Mouse (Mus musculus) cerebellum, adult 9-10 months (tissue): ENCODE measurements around the gene Per2.
"Not testable (repeated sequence)": the region's sequence is repeated elsewhere in the genome, so short reads cannot be mapped to it uniquely, and the experiment has no call there.

Source experiments
- DNase-seq: peaks from one replicate; pipeline ENCODE4 v3.0.0; 2022

Gene Per2

GRCm38 (mm10) chr1:91459059-91459809 lies at the start of gene Per2:
Per2 (minus strand) TSS chr1:91459324.
- DNase-seq = peak; percentile 100

- DNase-seq = no peak
Observed at GRCm38 (mm10) chr1:91504615-91505014, 45.5 kb upstream of the Per2 start.

DNA sequence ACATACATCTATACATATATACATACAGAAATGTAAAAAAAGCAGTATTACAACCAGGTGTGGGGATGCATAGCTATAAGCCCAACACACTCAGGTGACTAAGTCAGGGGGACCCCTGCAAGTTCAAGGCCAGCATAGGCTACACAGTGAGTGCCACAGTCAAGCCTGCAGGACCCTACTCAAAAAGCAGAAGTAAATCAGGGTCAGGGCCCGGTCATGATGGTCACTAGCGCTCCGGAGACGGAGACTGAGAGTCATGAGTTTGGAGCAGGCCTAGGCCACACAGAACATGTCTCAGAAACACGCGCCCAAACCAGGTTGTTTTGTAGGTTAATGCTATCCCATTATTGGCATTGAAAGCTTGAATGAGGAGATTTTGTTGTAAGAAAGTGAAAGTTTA lies 39.5 kb upstream of the Per2 start:
- no peak for DNase-seq

DNA sequence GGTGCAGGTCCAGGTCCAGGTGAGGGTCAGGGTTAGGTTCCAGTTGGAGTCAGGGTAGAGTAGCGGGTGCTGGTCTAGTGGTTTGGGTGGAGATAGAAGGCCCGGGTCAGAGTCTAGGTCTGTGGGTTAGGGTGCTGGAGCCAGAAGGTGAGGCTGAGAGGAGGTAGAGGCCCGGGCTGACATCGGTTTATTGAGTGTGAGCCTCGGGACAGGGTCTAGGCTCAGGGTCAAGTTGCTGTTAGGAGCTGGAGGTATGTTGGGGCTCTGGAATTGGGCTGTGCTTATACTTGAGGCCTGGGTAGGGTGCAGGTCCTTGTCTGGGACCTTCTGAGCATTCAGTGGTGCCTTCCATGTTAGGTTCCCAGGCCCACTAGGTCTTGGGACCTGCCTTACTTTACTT lies 36.2 kb upstream of the Per2 start:
- DNase-seq = peak; percentile 25

DNA sequence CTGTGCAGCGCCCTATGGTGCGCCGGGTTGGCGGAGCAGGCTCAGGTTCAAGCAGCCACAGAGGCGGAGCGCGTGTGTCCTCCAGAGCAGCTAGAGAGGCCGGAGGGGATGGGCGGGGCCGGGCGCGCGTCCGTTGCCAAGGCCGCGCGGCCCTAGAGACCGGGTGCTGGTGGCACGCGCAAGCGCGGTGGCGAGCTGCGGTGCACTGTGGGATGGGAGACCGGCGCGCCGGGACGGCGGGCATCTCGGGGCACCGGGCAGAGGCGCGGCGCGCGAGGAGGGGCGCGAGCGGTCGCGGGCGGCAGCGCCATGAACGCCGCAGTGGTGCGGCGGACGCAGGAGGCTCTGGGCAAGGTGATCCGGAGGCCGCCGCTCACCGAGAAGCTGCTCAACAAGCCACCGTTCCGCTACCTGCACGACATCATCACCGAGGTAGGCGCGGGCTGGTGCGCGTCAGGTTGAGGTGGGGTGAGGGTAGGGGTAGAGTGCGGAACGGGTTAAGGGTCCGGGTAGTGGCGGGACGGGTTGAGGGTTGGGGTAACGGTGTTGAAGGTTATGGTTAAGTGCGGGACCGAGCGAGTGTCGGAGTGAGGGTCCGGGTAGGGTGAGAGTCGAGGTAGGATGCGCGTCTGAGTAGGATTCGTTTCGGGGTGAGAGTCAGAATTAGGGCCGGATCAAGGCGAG lies 35.5 kb upstream of the Per2 start, which contains the start of gene Traf3ip1:
Gene Traf3ip1 (plus strand): TSS at position 191 of the 684 bp plus-strand sequence.
- peak; percentile 93 for DNase-seq

DNA sequence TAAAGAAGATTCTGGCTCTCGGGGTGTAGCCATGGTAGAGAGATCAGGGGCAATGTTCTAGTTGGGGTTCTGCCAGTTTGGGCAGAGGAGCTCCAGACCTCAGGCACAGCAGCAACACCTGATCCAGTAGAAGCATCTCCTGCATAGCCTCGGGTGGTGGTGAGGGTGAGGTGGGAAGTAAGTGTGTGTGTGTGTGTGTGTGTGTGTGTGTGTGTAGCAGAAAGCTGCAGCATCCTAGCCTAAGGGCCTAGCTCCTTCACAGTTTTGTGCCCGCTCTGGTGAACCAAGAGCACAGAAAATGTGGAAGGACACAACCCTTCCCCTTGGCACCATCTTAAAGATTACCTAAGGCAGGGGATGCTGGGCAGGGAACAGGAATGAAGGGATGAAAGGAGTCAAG lies 34.8 kb upstream of the Per2 start:
- no peak for DNase-seq

DNA sequence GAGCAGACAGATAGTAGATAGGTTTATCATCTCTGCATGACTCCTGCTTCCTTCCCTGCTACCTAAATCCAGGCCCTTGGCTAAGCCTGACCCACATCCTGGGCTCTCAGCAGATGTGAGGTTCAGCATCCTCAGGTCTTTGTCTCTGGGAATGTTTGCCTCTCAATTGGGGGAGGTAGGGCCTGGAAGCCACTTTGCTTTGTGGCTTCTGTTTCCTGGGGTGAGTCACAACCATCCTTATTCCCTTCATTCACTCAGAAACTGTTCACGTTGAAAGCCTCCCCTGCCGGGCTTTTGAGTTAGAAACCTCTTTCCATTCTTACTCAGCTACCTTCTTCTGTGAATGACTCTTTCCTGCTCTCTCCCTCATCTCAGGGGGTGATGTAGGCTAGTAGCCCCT lies 33.6 kb upstream of the Per2 start:
- DNase-seq = no peak

DNA sequence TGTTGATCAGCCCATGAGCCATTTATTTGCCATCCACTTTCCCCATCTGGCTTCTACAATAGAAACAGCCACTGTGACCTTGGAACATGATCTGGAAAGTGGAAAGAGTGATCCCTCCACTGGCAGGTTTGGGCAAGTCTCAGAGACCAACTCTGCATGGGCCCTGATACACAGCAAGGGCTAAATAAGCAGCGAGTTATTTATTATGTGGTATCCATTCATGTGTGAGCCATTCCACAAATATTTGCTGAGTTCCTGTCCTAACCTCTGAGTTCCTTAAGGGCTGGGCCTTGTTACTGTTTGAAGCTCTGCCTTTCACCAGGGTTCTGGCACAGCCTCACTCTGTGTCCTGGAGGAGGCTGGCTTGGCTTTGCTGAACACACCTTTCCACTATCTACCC lies 31.2 kb upstream of the Per2 start:
- no peak for DNase-seq

GRCm38 (mm10) chr1:91486165-91486564 lies 27.0 kb upstream of the Per2 start:
- DNase-seq = no peak

DNA sequence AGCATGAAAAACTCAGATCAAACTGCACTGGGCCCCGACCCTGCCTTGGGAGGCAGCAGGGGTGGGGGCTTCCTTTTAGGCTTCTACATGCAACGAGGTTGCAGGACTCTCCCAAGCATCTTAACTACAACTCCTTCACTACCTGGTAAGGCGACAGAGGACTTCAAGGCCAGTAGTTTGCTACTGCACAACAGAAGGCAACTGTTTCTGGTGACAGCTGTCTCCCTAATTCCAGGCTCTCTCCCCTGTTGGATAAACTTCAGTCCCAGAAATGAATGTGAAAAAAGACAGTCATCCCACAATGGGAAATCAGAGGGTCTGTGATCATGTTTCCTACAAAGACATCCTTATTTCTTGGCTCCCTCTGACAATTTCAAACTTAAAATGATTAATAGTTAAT lies 26.3 kb upstream of the Per2 start:
- no peak for DNase-seq

DNA sequence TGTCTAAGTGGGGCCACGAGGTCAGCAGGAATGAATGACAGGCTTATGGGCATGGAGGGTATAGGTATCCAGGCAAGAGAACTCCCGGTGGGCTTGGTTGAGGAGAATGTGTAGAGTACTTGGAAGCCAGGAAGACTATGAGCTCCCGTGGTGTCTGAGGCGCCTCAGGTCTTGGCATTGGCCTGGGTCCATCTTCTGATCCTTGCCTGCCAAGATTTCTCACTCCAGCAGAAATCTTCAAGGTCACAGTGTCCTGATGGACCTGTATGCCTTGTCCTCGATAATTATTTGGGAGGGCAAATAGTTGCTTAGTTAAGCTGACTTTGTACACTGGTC lies 24.9 kb upstream of the Per2 start:
- no peak for DNase-seq

DNA sequence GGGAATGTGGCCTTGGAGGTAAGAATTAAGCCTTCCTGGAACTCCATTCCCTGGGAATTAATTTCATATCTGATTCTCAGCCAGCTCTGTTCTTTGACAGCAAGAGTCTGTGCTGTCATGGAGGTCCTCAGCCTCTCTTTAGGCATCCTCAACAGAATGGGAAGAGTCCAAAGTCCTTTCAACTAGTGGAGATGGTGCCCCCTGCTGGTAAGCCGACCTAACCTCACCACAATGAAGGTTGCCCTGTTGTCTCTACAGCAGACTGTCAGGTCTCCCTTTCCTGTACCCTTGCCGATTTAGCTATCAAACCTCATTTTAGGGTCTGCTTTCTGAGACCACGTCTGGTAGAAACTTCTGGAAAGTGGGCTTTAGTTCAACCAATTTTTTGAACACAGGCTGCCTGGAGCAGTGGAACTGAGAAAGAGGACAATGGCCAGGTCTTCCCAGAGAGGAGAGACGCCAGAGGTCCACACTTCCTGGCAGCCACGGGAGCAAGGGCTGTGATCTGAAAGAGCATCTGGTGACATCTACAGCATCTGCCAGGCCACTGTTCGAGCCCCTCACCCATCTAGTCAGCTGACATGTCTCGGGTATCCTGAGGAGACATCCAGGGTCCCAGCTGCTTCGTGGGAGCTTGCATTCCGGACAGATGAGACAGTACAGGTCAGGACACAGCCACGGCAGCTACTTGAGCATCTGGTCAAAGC lies 24.3 kb upstream of the Per2 start:
- DNase-seq = peak; percentile 85

DNA sequence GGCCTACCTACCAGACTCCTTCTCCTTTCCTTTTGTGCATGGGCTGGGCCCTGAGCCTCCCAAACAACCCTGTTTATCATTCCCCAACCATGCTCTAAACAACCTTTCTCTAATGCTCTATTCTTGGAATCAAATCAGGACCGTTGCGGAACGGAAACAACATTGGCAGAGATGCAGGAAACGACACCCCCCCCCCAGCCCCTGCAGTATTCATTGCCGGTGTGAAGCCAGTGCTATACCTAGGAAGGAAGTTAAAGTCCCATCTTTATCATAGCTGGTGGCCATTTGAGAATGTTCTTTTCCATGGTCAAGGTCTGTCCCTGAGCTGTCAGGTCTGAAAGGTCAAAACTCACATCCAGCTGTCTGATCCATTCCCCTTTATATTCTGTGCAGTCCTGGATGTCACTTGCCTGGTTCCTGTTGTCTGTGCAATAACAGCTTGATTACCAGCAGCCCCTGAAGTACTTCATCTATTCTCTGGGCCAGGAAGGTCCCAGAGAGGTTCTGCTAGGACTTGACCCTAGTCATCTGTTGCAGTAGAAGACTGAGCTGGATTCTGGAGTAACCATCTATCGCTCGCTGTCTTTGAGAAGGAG lies 23.6 kb upstream of the Per2 start:
- DNase-seq = no peak

DNA sequence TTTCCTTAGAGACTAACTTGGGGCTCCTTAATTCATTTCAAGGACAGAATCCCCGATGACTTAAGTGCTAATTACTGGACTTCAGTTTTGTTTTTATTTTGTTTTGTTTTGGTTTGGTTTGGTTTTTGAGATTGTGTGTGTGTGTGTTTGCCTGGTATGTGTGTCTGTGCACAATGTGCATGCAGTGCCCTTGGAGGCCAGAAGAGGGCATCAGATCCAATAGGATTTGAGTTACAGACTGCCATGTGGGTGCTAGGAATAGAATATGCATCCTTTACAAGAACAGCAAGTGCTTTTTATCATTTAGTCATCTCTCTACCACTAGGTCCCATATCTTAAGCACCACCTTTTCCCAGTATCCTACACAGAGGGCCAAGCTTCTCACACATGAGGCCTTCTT lies 19.8 kb upstream of the Per2 start:
- no peak for DNase-seq

DNA sequence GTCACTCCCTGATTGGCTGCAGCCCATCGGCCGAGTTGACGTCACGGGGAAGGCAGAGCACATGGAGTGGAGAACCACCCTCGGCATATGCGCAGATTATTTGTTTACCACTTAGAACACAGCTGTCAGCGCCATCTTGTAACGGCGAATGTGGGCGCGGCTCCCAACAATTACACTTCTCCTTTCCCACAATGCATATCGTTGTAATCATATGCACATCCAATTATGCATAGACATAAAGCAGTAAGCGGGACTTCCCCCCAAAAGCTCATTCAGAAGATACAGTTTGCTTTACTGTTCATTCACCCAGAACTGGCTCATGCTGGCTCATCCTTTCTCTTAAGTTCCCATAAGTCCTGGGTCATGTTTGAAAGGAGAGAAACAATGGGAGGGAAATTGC lies 19.0 kb upstream of the Per2 start:
- DNase-seq = not testable (repeated sequence)

GRCm38 (mm10) chr1:91469888-91470419 lies 10.8 kb upstream of the Per2 start:
- DNase-seq = no peak

GRCm38 (mm10) chr1:91466186-91466585 lies 7.1 kb upstream of the Per2 start:
- no peak for DNase-seq

DNA sequence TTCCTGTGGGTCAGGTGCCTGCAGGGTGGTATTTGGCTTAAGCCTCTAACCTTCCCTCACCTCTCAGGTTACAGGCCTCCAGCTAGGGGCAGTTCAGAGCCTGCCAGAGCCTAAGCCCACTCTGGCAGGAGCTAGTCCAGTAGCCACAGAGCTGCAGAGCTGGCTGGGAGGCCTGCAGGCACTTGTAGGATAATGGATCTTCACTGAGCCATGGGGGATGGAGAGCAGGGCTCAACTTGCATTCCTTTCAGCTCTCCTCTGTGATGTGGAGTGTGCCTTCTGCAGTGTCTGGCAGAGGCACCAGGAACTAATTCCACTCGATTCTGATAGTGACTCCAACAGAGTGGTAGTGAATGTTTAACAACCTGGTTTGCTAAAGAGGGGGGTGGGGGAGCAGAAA lies 6.1 kb upstream of the Per2 start:
- DNase-seq = no peak

DNA sequence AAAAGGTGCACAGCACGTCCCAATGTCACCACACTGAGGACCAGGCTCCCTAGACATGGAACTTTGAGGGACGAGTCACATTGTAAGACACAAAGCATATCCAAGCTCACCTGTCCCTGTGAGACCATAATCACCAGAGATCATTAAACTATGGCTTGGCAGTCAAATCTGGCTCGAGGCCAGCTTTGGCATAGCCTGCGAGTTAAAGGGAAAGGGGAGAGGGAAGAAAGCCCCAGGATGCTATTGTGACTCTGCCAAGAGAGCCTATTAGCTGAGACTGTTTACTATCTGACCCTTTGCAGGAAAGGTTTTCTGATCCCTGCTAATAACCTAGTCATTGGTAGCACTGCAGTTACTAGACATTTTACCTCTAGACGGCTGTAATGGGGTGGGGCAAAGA lies 5.3 kb upstream of the Per2 start:
- no peak for DNase-seq

DNA sequence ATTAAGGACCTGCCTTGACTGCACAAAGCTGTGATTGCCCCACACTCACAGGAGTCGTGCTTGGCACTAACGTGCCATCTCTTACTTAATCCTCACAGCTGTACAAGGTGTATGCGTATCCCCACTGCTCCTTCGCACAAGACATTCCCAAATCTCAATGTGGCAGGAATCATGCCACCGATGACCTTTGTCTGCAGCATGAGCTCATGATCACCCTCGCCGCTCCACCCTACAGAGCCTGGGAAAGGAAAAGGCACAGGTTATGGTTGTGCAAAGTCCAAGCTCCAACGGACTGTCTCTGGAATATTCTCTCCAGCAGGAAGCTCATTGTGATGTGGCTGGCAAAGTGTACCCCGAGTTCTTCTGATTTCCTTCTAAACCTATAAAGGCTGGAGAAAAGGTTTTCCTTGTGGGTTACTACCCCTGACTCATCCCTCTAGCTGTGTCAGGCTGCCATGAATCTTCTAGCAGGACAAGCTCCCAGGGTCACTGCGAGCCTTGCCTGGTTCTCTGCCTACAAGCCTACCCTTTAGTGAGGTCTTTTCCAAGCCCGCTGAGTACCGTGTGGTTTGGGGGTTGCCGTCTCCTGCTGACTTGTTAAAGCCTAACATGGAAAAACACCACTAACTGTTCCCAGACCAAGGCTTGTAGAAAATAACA lies 4.3 kb upstream of the Per2 start:
- no peak for DNase-seq

DNA sequence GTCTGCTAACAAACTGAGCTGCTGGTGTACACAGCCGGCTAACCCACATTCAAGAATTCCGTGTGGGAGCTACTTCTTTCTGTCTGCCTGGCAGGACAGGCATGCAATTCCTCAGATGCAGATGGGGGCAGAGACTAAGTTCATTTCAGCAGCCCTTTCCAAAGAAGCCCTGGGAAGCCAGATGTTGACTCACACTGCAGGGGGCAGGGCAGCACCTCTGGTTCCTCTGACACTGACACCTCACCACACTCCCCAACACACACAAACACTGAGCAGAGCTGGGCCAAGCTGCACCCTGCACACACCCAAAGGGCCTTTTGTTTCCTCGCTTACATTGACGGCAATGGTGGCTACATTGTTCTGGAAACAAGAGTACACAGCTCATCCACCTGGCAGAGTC lies 1.4 kb upstream of the Per2 start:
- peak; percentile 43 for DNase-seq

- no peak for DNase-seq
Observed at GRCm38 (mm10) chr1:91460069-91460468, 945 bp upstream of the Per2 start.
